Mouse (Mus musculus) midbrain, embryonic 10.5 days (tissue): Measurements from ENCODE around the gene Mpst. TPM values are rescaled to one million over a fixed set of nuclear protein-coding genes. Genes with fewer than 3 reads are reported as not detected.

Source experiments
- DNase-seq: peaks from one replicate; pipeline ENCODE4 v3.0.0-alpha.2; 2017; ENCODE audit warnings: low spot score
- H3K27ac ChIP-seq: fragments of 300-500 bp; sonication (generic); replicated peaks from 2 replicates; pipeline ENCODE4 v1.5.1; 2016; ENCODE audit warnings: mild to moderate bottlenecking
- H3K27me3 ChIP-seq: fragments of 300-500 bp; sonication (generic); 2 replicates; pipeline ENCODE4 v1.6.1; 2016; ENCODE audit warnings: low read depth, mild to moderate bottlenecking; ENCODE audit not compliant: poor library complexity, severe bottlenecking
- H3K36me3 ChIP-seq: fragments of 300-500 bp; sonication (generic); 2 replicates; pipeline ENCODE4 v1.6.1; 2016; ENCODE audit warnings: mild to moderate bottlenecking, moderate library complexity
- H3K4me1 ChIP-seq: fragments of 300-500 bp; sonication (generic); 2 replicates; pipeline ENCODE4 v1.6.1; 2016
- H3K4me3 ChIP-seq: fragments of 300-500 bp; sonication (generic); 2 replicates; pipeline ENCODE4 v1.5.1; 2016; ENCODE audit warnings: mild to moderate bottlenecking, moderate library complexity
- H3K9me3 ChIP-seq: fragments of 300-500 bp; sonication (generic); replicated peaks from 2 replicates; pipeline ENCODE4 v1.6.1; 2016; ENCODE audit warnings: mild to moderate bottlenecking
- WGBS: fragments of 180-500 bp; shearing (Covaris S2); methylation state at CpG from one replicate; pipeline ENCODE4 v1.1.7; 2016; 5-methylcytosine and 5-hydroxymethylcytosine counted together
- polyA plus RNA-seq: library from polyadenylated mRNA; unstranded; fragments of >200 nt; fragmentation: Nextera tagmentation; extraction: Ambion mirVana; gene quantifications from 2 replicates; pipeline ENCODE4 v1.2.1, GENCODE M21; 2016

Gene Mpst
- polyA plus RNA-seq: 0.61 and 1.6 TPM in 2 replicates

DNA sequence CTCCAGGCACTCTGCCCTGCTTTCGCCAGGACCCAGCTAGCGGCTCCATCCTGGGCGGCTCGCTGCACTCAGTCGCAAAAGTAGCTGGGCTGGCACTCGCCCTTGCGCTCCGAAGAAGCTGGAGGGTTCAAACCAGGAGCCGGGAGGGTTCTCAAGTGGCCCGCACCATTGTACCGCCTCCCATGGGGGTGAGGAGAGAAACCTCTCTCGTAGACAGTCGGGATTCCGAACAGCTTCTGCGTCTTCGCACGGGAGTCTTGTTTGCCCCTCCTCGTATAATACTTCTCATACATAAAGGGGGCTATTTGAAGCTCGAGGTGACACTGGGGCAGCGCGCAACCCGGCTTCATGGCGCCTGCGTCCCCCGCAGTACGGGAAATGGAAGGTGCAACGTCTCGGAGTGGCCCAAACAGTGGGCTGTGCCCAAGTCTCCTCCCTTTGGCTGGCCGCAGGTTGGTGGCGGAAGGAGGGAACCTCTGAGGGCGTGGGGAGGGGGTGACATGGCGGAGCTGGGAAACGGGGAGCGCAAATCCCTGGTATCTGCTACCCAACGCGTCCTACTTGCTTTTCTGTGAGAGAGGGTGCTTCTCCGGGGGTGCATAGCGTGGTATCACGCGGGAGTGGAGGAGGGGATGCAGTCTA lies at the start of gene Mpst:
Gene Mpst (plus strand): TSS at position 124 of the 642 bp plus-strand sequence.
- H3K36me3 ChIP-seq: no peaks in the 10 kb centered on the region
- peaks cover 78% of the 10 kb centered on the region for H3K4me1 ChIP-seq
- H3K4me3 ChIP-seq: peak within 1 kb of the TSS; percentile 78
- H3K27me3 ChIP-seq: peaks cover 52% of the 10 kb centered on the region
- peak; percentile 88 for DNase-seq
- H3K9me3 ChIP-seq: no peaks in the 10 kb centered on the region
- H3K27ac ChIP-seq: peak within 1 kb of the TSS; percentile 95
- under 1% methylated on average over 40 of the region's 40 CpGs for WGBS

DNA sequence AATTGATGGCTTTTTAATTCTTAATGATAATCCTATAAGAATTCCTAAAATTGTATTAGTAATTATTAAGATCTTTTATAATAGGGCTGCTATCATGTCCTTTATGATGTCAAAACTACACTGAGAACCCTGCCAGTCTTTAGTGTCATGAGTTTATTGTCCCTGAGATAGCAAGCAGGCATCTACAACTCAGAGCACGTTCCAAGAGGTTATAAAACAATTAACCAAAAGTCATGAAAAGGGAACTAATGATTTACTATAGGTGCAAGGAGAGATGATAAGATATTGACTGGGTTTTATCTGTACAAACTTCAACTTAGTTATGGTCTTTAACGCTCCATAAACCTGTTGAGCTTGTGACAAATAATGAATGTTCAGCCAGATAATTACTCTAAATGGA lies 40.3 kb upstream of the Mpst start:
- WGBS: 87% methylated on average over 2 of the region's 2 CpGs
- Histone ChIP-seq H3K27me3 (peaks cover 35% of the 10 kb centered on the region), H3K4me3 (no peak overlapping the region), H3K9me3 (0 out of 2 replicates have a peak, but pooled peaks cover 3% of the 10 kb centered on the region), H3K27ac (no peak overlapping the region), H3K4me1 (0 out of 2 replicates have a peak, but pooled peaks cover 8% of the 10 kb centered on the region), H3K36me3 (no peaks in the 10 kb centered on the region)
- DNase-seq: no peak

DNA sequence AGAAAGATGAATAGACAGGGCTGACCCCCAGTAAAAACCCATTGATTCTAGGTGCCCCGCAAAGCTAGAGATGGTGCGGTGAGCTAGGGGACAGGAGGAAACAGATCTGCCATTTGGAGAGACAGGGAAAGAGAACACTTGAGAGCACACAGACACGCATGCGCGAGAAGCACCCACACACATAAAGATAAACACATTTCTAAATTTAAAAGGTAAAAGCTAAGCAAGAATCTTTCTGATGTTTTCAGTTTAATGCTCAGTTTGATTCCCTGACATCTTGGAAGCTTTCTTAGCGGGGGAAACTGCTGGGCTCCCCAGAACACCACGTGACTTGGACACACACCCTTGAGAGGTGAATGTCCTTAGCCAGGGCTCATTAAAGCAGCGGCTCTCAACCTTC lies 39.3 kb upstream of the Mpst start:
- 0 out of 2 replicates have a peak, but pooled peaks cover 8% of the 10 kb centered on the region for H3K4me1 ChIP-seq
- H3K9me3 ChIP-seq: 0 out of 2 replicates have a peak, but pooled peaks cover 3% of the 10 kb centered on the region
- no peak overlapping the region for H3K4me3 ChIP-seq
- H3K36me3 ChIP-seq: no peaks in the 10 kb centered on the region
- peaks cover 35% of the 10 kb centered on the region for H3K27me3 ChIP-seq
- 85% methylated on average over 8 of the region's 8 CpGs for WGBS
- DNase-seq: no peak
- H3K27ac ChIP-seq: no peak overlapping the region

DNA sequence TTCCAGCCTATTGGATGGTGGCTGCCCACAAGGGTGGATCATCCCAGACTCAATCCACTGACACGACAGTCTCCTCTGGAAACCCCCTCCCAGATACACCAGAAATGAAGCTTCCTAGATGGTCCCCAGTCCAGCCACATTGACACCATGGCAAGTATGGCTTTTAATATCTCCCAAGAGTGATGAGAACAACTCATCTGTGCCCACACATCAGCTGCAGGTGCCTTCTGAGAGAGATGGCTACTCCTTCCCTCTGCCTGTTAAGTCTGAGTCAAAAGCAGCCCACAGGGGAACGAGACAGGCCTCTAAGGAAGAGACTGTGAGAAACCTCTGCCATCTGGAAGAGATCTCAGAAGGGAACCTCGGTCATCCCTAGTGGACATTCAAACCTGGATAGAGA lies 38.4 kb upstream of the Mpst start:
- 67% methylated on average over 3 of the region's 3 CpGs for WGBS
- H3K4me1 ChIP-seq: 0 out of 2 replicates have a peak, but pooled peaks cover 8% of the 10 kb centered on the region
- no peak overlapping the region for H3K27ac ChIP-seq
- no peak overlapping the region for H3K4me3 ChIP-seq
- peaks cover 35% of the 10 kb centered on the region for H3K27me3 ChIP-seq
- no peak for DNase-seq
- H3K36me3 ChIP-seq: no peaks in the 10 kb centered on the region
- no peaks in the 10 kb centered on the region for H3K9me3 ChIP-seq

DNA sequence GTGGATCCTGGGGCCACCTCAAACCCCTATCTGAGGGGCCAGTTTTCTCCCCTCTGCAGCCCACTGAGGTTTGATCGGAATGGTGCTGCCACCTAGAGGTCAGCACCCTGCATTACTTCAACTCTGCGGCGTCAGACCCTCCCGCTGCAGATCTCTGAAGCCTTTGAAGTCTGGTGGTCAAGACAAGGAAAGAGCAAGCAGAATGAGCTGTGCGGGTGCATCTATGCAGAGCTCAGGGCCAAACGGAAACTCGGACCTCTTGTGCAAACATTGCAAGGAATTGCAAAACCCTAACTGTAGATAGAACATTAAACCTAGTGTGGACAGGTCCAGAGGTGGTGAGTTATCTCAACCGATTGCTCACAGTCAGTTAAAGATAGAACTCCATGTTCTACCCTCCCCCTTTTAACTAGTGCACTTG lies 37.3 kb upstream of the Mpst start:
- Histone ChIP-seq H3K4me3 (no peak overlapping the region), H3K9me3 (no peaks in the 10 kb centered on the region), H3K27ac (no peak overlapping the region), H3K4me1 (0 out of 2 replicates have a peak, but pooled peaks cover 8% of the 10 kb centered on the region), H3K27me3 (peaks cover 35% of the 10 kb centered on the region), H3K36me3 (no peaks in the 10 kb centered on the region)
- WGBS: 16% methylated on average over 8 of the region's 8 CpGs
- peak; percentile 62 for DNase-seq

DNA sequence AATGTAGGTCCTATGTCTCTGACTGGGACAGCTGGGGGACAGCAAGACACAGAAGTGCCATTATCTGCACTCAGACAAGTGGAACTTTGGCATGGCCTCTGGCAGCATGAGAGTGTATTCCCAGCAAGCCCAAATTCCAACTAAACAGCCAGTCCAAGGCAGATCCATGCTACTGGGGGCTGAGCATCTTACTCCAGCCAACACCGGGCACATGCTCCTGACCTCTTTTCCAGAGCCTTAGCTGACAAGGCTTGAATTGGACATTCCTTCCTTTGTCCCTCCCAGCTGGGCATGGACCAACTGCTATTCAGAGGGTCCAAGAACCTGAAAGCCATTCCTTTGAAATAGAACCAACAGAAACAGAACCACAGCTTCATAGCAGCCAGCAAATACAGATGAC lies 36.6 kb upstream of the Mpst start:
- H3K9me3 ChIP-seq: no peaks in the 10 kb centered on the region
- H3K4me1 ChIP-seq: 0 out of 2 replicates have a peak, but pooled peaks cover 8% of the 10 kb centered on the region
- H3K27me3 ChIP-seq: peaks cover 35% of the 10 kb centered on the region
- 70% methylated on average over 1 of the region's 1 CpGs for WGBS
- no peak overlapping the region for H3K27ac ChIP-seq
- no peaks in the 10 kb centered on the region for H3K36me3 ChIP-seq
- H3K4me3 ChIP-seq: no peak overlapping the region
- DNase-seq: no peak

DNA sequence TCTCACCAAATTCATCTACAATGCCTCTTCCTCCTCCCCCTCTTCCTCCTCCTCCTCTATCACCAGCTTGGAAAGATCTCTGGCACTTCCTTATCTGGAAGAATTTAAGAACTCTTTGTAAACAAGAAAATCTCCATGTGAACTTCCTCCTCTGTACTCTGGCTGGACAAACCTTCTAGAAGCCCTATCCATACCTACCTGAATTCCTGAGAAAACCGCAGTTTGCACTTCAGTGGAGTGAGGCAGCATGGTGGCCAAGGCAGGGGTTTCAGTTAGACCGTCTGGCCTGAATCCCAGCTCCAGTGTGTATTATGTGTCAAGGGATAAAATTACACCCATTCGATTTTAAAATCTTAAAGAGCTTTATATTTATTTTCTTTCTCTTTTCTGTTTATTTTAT lies 33.4 kb upstream of the Mpst start:
- Histone ChIP-seq H3K36me3 (no peaks in the 10 kb centered on the region), H3K27me3 (peaks cover 26% of the 10 kb centered on the region), H3K4me1 (0 out of 2 replicates have a peak, but pooled peaks cover 8% of the 10 kb centered on the region), H3K9me3 (no peaks in the 10 kb centered on the region), H3K4me3 (no peak overlapping the region), H3K27ac (no peak overlapping the region)
- no peak for DNase-seq
- WGBS: 66% methylated on average over 3 of the region's 3 CpGs

DNA sequence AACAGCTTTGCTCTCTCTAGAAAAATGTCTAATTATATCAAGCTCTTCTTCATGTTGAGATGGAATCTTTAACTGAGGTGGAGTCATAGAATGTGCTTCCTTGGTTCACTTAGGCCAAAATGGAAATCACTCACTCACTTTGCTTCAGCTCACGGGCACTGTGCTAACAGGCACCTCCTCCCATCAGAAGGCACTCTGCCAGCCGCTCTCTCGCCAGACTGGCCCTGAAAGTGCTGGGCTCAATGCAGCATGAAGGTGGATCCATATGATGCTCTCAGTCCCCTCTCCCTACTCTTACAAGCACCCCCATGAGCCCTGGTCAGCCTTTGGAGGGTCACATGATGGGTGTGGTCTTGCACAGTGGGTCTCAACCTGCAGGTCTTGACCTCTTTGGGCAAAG lies 32.0 kb upstream of the Mpst start:
- DNase-seq: no peak
- Histone ChIP-seq H3K9me3 (0 out of 2 replicates have a peak, but pooled peaks cover 1% of the 10 kb centered on the region), H3K4me3 (no peak overlapping the region), H3K27me3 (peaks cover 22% of the 10 kb centered on the region), H3K36me3 (no peaks in the 10 kb centered on the region), H3K4me1 (0 out of 2 replicates have a peak, but pooled peaks cover 7% of the 10 kb centered on the region), H3K27ac (no peak overlapping the region)
- 81% methylated on average over 3 of the region's 3 CpGs for WGBS

DNA sequence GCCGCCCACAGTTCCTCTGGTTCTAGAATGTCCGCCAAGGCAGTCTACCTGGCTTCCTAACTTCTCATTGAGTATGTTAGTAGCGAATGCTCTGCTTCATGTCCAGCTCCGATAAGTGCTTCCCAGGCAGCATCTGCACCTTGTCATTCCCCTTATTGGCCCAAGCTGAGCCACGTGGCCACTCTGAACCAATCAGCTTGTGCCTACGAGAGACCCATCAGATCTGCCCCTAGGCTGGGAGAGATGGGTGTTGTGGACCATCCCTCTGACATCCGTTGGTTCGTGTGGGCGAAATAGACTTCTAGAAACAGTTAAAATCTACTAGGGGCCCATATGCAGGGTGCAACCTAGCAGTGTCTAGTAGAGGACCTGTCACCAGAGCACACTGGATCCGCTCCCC lies 28.4 kb upstream of the Mpst start:
- DNase-seq: no peak
- no peaks in the 10 kb centered on the region for H3K36me3 ChIP-seq
- 0 out of 2 replicates have a peak, but pooled peaks cover 4% of the 10 kb centered on the region for H3K9me3 ChIP-seq
- no peak overlapping the region for H3K27ac ChIP-seq
- peaks cover 9% of the 10 kb centered on the region; the same call in 1 of the 2 replicates for H3K27me3 ChIP-seq
- H3K4me3 ChIP-seq: no peak overlapping the region
- 0 out of 2 replicates have a peak, but pooled peaks cover 3% of the 10 kb centered on the region for H3K4me1 ChIP-seq
- WGBS: 85% methylated on average over 10 of the region's 10 CpGs

DNA sequence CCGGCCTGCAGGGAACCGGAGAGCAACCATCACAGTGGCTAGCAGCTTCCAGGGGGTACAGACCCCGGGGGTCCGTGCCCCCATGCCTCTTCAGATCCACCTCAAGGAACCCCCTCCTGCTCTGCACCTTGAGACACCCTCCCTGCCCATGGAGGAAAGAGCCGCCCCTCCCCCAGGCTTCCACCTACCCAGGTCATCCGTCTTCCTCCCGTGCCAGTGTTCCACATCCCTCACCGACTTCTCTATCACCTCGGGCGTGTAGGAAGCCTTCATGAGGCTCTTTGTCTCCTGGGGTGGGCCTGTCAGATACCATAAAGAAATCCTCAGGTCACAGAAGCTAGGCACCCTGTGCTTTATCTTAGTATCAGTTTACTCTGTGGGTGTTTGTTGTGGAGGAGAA lies 27.7 kb upstream of the Mpst start:
- Histone ChIP-seq H3K9me3 (0 out of 2 replicates have a peak, but pooled peaks cover 4% of the 10 kb centered on the region), H3K27me3 (peaks cover 9% of the 10 kb centered on the region; the same call in 1 of the 2 replicates), H3K4me3 (no peak overlapping the region), H3K27ac (no peak overlapping the region), H3K36me3 (no peaks in the 10 kb centered on the region), H3K4me1 (0 out of 2 replicates have a peak, but pooled peaks cover 3% of the 10 kb centered on the region)
- no peak for DNase-seq
- 92% methylated on average over 10 of the region's 10 CpGs for WGBS

DNA sequence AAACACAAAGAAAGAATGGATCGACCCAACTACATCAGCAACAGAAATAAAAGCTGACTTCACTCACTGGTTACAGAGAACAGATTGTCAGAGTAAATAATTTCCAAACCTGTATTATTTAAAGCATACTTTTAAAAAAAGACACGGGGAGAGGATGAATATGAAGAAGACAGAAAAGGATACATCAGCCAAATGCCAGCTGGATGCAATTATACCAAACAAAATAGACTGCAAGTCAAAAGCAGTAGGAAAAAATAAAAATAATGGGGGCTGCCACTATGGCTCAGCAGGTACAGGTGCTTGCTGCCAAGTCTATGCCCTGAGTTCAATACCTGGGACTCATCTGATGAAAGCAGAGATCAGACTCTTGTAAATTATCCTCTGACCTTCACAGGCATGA lies 26.0 kb upstream of the Mpst start:
- Histone ChIP-seq H3K27ac (no peak overlapping the region), H3K4me1 (0 out of 2 replicates have a peak, but pooled peaks cover 3% of the 10 kb centered on the region), H3K9me3 (0 out of 2 replicates have a peak, but pooled peaks cover 4% of the 10 kb centered on the region), H3K4me3 (no peak overlapping the region), H3K27me3 (peaks cover 9% of the 10 kb centered on the region; the same call in 1 of the 2 replicates), H3K36me3 (no peaks in the 10 kb centered on the region)
- 88% methylated on average over 2 of the region's 2 CpGs for WGBS
- no peak for DNase-seq

DNA sequence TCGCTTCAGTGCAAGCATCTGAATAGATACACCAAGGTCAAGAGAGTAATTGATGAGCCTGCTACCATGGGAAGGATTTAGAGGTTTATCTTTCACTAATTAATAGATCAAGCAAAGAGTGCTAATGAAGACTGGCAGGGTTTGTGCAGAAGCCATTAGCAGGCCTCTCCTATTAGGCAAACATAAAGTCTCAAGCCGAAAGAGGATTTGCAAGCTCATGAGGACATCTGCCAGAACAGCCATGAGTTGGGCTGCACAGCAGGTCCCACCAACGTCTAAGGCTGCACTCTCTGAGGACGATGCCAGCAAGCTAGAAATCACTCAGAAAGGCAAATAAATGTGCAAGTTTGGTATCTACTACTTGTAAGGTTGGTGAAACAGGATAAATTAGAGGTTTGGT lies 25.5 kb upstream of the Mpst start:
- 0 out of 2 replicates have a peak, but pooled peaks cover 3% of the 10 kb centered on the region for H3K4me1 ChIP-seq
- H3K27me3 ChIP-seq: peaks cover 9% of the 10 kb centered on the region; the same call in 1 of the 2 replicates
- H3K36me3 ChIP-seq: no peaks in the 10 kb centered on the region
- 0 out of 2 replicates have a peak, but pooled peaks cover 4% of the 10 kb centered on the region for H3K9me3 ChIP-seq
- no peak overlapping the region for H3K27ac ChIP-seq
- H3K4me3 ChIP-seq: no peak overlapping the region
- DNase-seq: no peak
- WGBS: 66% methylated on average over 4 of the region's 4 CpGs

DNA sequence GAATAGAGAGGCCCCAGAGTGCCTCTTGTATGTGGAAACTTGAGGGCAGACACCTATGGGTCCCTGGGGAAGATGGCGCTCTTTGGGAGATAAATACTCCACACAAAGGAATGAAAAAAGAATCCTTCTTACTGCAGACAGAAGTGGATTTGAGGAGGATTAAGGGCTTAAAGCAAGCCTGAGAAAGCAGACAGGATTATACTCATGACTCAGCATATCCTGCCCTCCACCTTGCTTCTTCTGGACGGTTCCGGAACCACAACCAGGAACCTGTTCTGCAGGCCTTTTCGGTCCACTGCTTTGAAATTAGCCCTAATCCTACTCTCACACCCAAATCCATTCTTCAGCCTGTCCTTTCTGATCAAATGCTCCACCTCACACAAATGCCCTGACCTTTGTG lies 24.1 kb upstream of the Mpst start:
- peaks cover 9% of the 10 kb centered on the region; the same call in 1 of the 2 replicates for H3K27me3 ChIP-seq
- 77% methylated on average over 4 of the region's 4 CpGs for WGBS
- no peaks in the 10 kb centered on the region for H3K36me3 ChIP-seq
- H3K9me3 ChIP-seq: 0 out of 2 replicates have a peak, but pooled peaks cover 4% of the 10 kb centered on the region
- H3K27ac ChIP-seq: no peak overlapping the region
- no peak for DNase-seq
- no peak overlapping the region for H3K4me3 ChIP-seq
- 0 out of 2 replicates have a peak, but pooled peaks cover 3% of the 10 kb centered on the region for H3K4me1 ChIP-seq
